Mouse (Mus musculus): Measurements from ENCODE around the gene Ctla2b. TPM values are rescaled to one million over a fixed set of nuclear protein-coding genes. Genes with fewer than 3 reads are reported as not detected.
"Not testable (repeated sequence)": the region's sequence is repeated elsewhere in the genome, so short reads cannot be mapped to it uniquely, and the experiment has no call there.

Ctla2b gene
- 1.5 and 3.7 TPM in 2 replicates for polyA plus RNA-seq (2014; fragmentation: Nextera tagmentation; extraction: Ambion mirVana)

- WGBS = 88% methylated on average over 3 of the region's 3 CpGs
- H3K4me1 ChIP-seq (replicated peaks; ENCODE audit: control insufficient read depth, insufficient read depth, low read length) = no peaks in the 10 kb centered on the region
- no peak within 1 kb of the TSS for H3K9ac ChIP-seq
- no peak within 1 kb of the TSS for H3K4me2 ChIP-seq (replicated peaks)
- ATAC-seq (ENCODE audit: low FRiP score) (no peak), DNase-seq (ENCODE audit: low spot score) (no peak)
- H3K9me3 ChIP-seq (ENCODE audit: control insufficient read depth, low read length) = 0 out of 2 replicates have a peak, but pooled peaks cover 3% of the 10 kb centered on the region
- H3K4me3 ChIP-seq (replicated peaks; ENCODE audit: low read length) = no peak within 1 kb of the TSS
- H3K27me3 ChIP-seq (ENCODE audit: control insufficient read depth, insufficient read depth, low read length) = no peaks in the 10 kb centered on the region
- H3K36me3 ChIP-seq (replicated peaks; ENCODE audit: control insufficient read depth, insufficient read depth) = no peaks in the 10 kb centered on the region
- H3K27ac ChIP-seq = no peak within 1 kb of the TSS
Observed at GRCm38 (mm10) chr13:60897328-60897727, at the start of gene Ctla2b. Gene Ctla2b (minus strand): TSS chr13:60897447.

GRCm38 (mm10) chr13:60941884-60942283, 44.6 kb upstream of the Ctla2b start, which contains the start of gene Tpbpa:
Gene Tpbpa (minus strand): TSS chr13:60941984.
- DNase-seq (ENCODE audit: low spot score); H3K4me2 ChIP-seq (replicated peaks); H3K36me3 ChIP-seq (replicated peaks; ENCODE audit: control insufficient read depth, insufficient read depth); ATAC-seq (ENCODE audit: low FRiP score); H3K4me3 ChIP-seq (replicated peaks; ENCODE audit: low read length); H3K27ac ChIP-seq; H3K4me1 ChIP-seq (replicated peaks; ENCODE audit: control insufficient read depth, insufficient read depth, low read length); H3K9ac ChIP-seq; H3K27me3 ChIP-seq (ENCODE audit: control insufficient read depth, insufficient read depth, low read length): not testable (repeated sequence)
- WGBS = 80% methylated on average over 3 of the region's 3 CpGs
- peaks cover 24% of the 10 kb centered on the region for H3K9me3 ChIP-seq (ENCODE audit: control insufficient read depth, low read length)

GRCm38 (mm10) chr13:60936500-60936901, 39.3 kb upstream of the Ctla2b start, which contains the start of the genes Gm49391 and Ctla2a:
Gene Gm49391 (minus strand): TSS chr13:60936571.
Gene Ctla2a (minus strand): TSS chr13:60936625.
- Histone ChIP-seq H3K4me3 (replicated peaks; ENCODE audit: low read length) (no peak within 1 kb of the TSS), H3K36me3 (replicated peaks; ENCODE audit: control insufficient read depth, insufficient read depth) (no peaks in the 10 kb centered on the region), H3K9me3 (ENCODE audit: control insufficient read depth, low read length) (peaks cover 10% of the 10 kb centered on the region; the same call in 1 of the 2 replicates), H3K4me2 (replicated peaks) (no peak within 1 kb of the TSS), H3K9ac (no peak within 1 kb of the TSS), H3K27ac (no peak within 1 kb of the TSS), H3K27me3 (ENCODE audit: control insufficient read depth, insufficient read depth, low read length) (no peaks in the 10 kb centered on the region), H3K4me1 (replicated peaks; ENCODE audit: control insufficient read depth, insufficient read depth, low read length) (no peaks in the 10 kb centered on the region)
- ATAC-seq (ENCODE audit: low FRiP score) = no peak
- WGBS = 75% methylated on average over 5 of the region's 5 CpGs
- no peak for DNase-seq (ENCODE audit: low spot score)

- not testable (repeated sequence) for H3K9ac ChIP-seq; H3K27me3 ChIP-seq (ENCODE audit: control insufficient read depth, insufficient read depth, low read length); H3K27ac ChIP-seq; H3K4me3 ChIP-seq (replicated peaks; ENCODE audit: low read length); ATAC-seq (ENCODE audit: low FRiP score); H3K9me3 ChIP-seq (ENCODE audit: control insufficient read depth, low read length); DNase-seq (ENCODE audit: low spot score); H3K4me1 ChIP-seq (replicated peaks; ENCODE audit: control insufficient read depth, insufficient read depth, low read length); H3K4me2 ChIP-seq (replicated peaks); H3K36me3 ChIP-seq (replicated peaks; ENCODE audit: control insufficient read depth, insufficient read depth)
- WGBS = 72% methylated on average over 2 of the region's 2 CpGs
Observed at GRCm38 (mm10) chr13:60935490-60935889, 38.2 kb upstream of the Ctla2b start, which contains the start of gene Gm49393. Gene Gm49393 (minus strand): TSS chr13:60935590.

- not testable (repeated sequence) for H3K4me3 ChIP-seq (replicated peaks; ENCODE audit: low read length); H3K27ac ChIP-seq; H3K27me3 ChIP-seq (ENCODE audit: control insufficient read depth, insufficient read depth, low read length); H3K4me1 ChIP-seq (replicated peaks; ENCODE audit: control insufficient read depth, insufficient read depth, low read length); H3K4me2 ChIP-seq (replicated peaks); DNase-seq (ENCODE audit: low spot score); H3K36me3 ChIP-seq (replicated peaks; ENCODE audit: control insufficient read depth, insufficient read depth); ATAC-seq (ENCODE audit: low FRiP score); H3K9ac ChIP-seq; H3K9me3 ChIP-seq (ENCODE audit: control insufficient read depth, low read length)
- WGBS = 82% methylated on average over 2 of the region's 2 CpGs
Observed at GRCm38 (mm10) chr13:60904780-60905179, 7.5 kb upstream of the Ctla2b start, which contains the start of gene Tpbpb. Gene Tpbpb (minus strand): TSS chr13:60904880.

GRCm38 (mm10) chr13:60896794-60897193, 453 bp downstream of the Ctla2b start, which contains the start of gene Gm49392:
Gene Gm49392 (minus strand): TSS chr13:60896894.
- H3K27me3 ChIP-seq (ENCODE audit: control insufficient read depth, insufficient read depth, low read length); DNase-seq (ENCODE audit: low spot score); H3K27ac ChIP-seq; H3K4me2 ChIP-seq (replicated peaks); ATAC-seq (ENCODE audit: low FRiP score); H3K9me3 ChIP-seq (ENCODE audit: control insufficient read depth, low read length); H3K9ac ChIP-seq; H3K36me3 ChIP-seq (replicated peaks; ENCODE audit: control insufficient read depth, insufficient read depth); H3K4me3 ChIP-seq (replicated peaks; ENCODE audit: low read length); H3K4me1 ChIP-seq (replicated peaks; ENCODE audit: control insufficient read depth, insufficient read depth, low read length): not testable (repeated sequence)
- 94% methylated on average over 5 of the region's 8 CpGs for WGBS

- Histone ChIP-seq H3K4me2 (replicated peaks) (no peak overlapping the region), H3K4me3 (replicated peaks; ENCODE audit: low read length) (no peak overlapping the region), H3K4me1 (replicated peaks; ENCODE audit: control insufficient read depth, insufficient read depth, low read length) (no peaks in the 10 kb centered on the region), H3K9me3 (ENCODE audit: control insufficient read depth, low read length) (0 out of 2 replicates have a peak, but pooled peaks cover under 1% of the 10 kb centered on the region), H3K27me3 (ENCODE audit: control insufficient read depth, insufficient read depth, low read length) (no peaks in the 10 kb centered on the region), H3K36me3 (replicated peaks; ENCODE audit: control insufficient read depth, insufficient read depth) (no peaks in the 10 kb centered on the region), H3K9ac (no peak overlapping the region), H3K27ac (no peak overlapping the region)
- DNase-seq (ENCODE audit: low spot score) (no peak), ATAC-seq (ENCODE audit: low FRiP score) (no peak)
Observed at GRCm38 (mm10) chr13:60895406-60896160, 1.7 kb downstream of the Ctla2b start.

GRCm38 (mm10) chr13:60892301-60892700, 4.9 kb downstream of the Ctla2b start:
- Histone ChIP-seq H3K9me3 (ENCODE audit: control insufficient read depth, low read length) (0 out of 2 replicates have a peak, but pooled peaks cover 3% of the 10 kb centered on the region), H3K27me3 (ENCODE audit: control insufficient read depth, insufficient read depth, low read length) (no peaks in the 10 kb centered on the region)
- 90% methylated on average over 1 of the region's 1 CpGs for WGBS

GRCm38 (mm10) chr13:60864281-60864680, 33.0 kb downstream of the Ctla2b start, which contains the start of gene 4930486L24Rik:
Gene 4930486L24Rik (minus strand): TSS chr13:60864475.
- no peak for ATAC-seq (ENCODE audit: low FRiP score)
- 81% methylated on average over 1 of the region's 1 CpGs for WGBS
- Histone ChIP-seq H3K36me3 (replicated peaks; ENCODE audit: control insufficient read depth, insufficient read depth) (no peaks in the 10 kb centered on the region), H3K9me3 (ENCODE audit: control insufficient read depth, low read length) (no peaks in the 10 kb centered on the region), H3K4me3 (replicated peaks; ENCODE audit: low read length) (no peak within 1 kb of the TSS), H3K9ac (no peak within 1 kb of the TSS), H3K27me3 (ENCODE audit: control insufficient read depth, insufficient read depth, low read length) (no peaks in the 10 kb centered on the region), H3K27ac (no peak within 1 kb of the TSS), H3K4me2 (replicated peaks) (no peak within 1 kb of the TSS), H3K4me1 (replicated peaks; ENCODE audit: control insufficient read depth, insufficient read depth, low read length) (no peaks in the 10 kb centered on the region)
- no peak for DNase-seq (ENCODE audit: low spot score)

More at GRCm38 (mm10) chr13:60892301-60892700, 4.9 kb downstream of the Ctla2b start:
- no peak for DNase-seq (ENCODE audit: low spot score)
- Histone ChIP-seq H3K4me3 (replicated peaks; ENCODE audit: low read length) (no peak overlapping the region), H3K4me2 (replicated peaks) (no peak overlapping the region), H3K36me3 (replicated peaks; ENCODE audit: control insufficient read depth, insufficient read depth) (no peaks in the 10 kb centered on the region), H3K4me1 (replicated peaks; ENCODE audit: control insufficient read depth, insufficient read depth, low read length) (no peaks in the 10 kb centered on the region), H3K27ac (no peak overlapping the region), H3K9ac (no peak overlapping the region)
- ATAC-seq (ENCODE audit: low FRiP score) = no peak

All from hindbrain, embryonic 14.5 days (tissue).